Mouse (Mus musculus): Measurements from ENCODE around the gene Gpc5.

The Gpc5 gene

GRCm38 (mm10) chr14:115500794-115501193, 408.8 kb downstream of the Gpc5 start:
- in situ Hi-C loops (cut with MseI, MboI), result no loop called here

DNA sequence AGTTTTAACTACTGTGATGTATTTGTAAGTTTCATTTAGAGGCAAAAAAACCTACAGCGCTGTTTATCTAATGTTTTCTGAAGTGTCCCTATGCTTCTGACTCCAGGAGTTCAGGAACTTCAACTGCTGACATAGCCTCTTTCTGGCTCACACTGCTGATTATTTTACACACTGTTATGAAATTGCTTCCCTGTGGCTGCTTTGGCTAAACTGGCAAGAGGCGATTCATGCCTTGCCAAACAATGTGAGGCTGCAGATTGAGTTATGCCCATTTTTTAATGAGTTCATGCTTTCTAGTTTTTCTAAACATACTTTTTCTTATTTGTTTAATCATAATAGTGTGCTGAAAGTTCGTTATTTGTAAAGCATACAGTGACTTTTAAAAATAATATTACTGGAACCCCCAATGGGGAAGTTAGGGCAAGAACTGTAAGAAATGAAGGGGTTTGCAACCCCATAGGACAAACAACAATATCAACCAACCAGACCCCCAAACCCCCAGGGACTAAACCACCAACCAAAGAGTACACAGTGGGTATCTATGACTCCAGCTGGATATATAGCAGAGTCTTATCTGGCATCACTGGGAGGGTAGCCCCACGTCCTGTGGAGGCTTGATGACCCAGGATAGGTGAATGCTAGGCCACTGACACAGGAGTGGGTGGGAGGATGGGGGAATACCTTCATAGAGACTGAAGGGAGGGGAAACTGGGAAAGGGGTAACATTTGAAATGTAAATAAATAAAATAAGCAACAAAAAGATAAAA, 454.7 kb downstream of the Gpc5 start:
- in situ Hi-C loops (cut with MseI, MboI), result no loop called here

DNA sequence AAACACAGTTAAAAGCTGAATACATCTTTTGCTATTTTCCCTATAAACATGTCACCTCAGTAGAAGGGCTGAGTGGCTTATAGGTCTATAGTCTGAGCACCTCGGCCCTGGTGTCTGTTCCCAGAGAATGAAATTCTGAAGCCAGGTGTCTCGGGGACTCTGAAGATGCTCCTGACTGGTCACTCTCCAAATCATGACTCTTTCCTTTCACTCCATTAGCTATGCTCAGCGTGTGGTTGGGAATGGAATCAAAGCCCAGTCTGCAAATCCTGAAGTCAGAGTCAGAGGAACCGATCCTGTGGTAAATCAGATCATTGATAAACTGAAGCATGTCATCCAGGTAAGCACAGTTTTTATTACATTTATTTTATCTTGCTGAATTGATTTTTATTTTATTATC, 460.0 kb downstream of the Gpc5 start:
- in situ Hi-C loops (cut with MseI, MboI), result no loop called here

GRCm38 (mm10) chr14:115580466-115581255, 488.6 kb downstream of the Gpc5 start:
- in situ Hi-C loops (cut with MseI, MboI), result no loop called here

DNA sequence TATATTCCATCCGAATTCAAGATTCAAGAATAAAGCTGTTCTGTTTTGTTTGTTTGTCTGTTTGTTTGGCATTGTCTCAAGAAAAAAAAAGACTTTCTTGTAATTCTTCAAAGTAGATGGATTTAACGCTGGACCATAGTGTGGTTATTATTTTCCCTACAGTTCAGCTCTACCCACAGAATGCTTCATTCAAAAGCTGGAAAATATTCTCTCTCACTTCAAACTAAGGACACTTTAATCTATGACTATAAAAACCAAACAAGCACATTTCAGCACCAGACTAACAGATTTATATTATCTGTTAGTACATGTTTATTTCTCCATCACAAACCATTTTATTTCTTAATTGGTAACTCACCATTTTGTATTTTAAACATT, 489.2 kb downstream of the Gpc5 start:
- in situ Hi-C loops (cut with MseI, MboI), result no loop called here

DNA sequence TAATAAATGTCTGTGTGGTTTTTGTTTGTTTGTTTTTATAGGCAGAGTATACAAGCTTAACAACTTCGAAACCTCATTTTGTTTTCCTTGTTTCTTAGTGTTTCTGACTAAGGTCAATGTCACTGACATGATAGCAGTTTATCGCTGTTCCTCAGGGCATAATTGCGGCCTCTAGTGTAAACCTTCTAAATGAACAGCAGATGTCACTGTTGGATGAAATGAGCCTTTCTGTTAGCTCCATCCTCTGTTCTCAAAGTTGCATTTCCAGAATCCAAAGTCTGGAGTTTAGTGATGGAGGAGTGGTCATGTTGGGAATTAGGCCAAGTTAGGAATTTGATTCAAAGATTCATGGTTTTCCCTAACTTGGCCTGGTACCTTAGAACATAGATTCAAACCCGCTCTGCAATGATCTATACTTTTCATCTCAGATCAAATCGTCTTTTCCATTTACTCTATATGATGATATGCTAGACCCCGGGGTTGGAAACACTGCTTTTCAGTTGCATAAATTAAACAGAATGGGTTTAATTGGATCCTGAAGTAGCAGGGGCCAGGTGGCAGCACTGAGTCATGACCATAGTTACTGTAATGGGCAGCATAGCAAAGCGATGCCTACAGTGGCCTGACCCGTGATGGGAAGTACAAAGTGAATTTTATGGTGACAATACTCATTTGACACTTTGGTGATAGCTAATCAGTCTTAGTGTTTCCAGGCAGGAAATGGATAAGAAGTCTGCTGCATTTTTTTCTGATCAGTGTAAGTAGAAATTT, 508.4 kb downstream of the Gpc5 start:
- in situ Hi-C loops (cut with MseI, MboI), result no loop called here

DNA sequence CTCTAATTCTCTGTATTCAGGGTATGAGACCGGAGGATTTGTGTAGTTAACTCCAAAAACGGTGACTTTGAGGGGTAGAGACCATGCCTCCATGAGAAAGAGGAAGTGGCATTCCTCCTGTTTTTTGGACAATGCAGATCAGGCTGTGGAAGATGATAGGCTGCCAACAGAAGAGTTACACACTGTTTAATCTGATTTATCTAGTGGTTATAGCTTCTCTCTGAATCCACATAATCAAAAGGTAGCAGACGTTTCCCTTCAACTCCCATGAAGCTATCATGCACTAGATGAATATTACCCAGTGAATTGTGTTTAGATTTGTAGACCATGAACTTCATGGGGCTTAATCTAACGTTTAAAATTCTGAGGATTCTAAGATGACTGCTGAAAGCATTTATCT, 522.1 kb downstream of the Gpc5 start:
- in situ Hi-C loops (cut with MseI, MboI), result no loop called here

GRCm38 (mm10) chr14:115616305-115616704, 524.3 kb downstream of the Gpc5 start:
- in situ Hi-C loops (cut with MseI, MboI), result no loop called here

DNA sequence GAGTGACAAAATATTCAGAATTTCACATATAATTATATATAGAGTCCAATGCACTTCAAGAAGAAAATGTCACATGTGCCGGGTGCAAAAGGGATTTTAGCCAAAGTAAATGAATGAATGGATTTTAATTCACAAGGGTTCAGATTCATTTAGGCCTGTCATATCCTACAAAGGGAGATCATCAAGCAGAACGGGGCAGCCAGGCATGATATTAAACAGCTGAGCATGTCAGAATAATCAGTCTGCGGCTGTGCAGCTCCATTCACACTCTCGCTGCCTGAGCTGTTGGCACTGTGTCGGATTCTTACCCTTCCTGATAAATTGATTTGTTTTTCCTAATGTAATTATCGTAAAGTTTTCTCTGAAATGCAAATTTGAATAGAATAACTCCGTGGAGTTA, 524.8 kb downstream of the Gpc5 start:
- in situ Hi-C loops (cut with MseI, MboI), result no loop called here

DNA sequence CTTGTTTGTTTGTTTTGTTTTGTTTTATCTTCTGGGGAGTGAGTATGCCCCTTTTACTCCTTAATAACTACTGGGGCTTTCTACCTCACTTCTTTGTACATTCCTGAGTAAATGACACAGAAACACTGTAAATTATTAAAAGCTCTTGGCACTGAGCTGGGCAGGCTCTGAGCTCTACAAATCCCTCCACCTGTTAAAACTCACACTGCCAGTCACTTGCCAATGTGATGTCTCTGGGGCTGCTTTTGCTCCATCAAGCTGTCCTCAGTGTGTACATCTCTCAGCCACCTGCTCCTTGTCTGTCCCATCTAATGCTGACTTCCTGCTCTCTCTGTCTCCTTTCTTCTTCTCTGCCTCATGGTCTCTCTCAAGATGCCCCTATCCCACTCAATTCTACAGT, 528.5 kb downstream of the Gpc5 start:
- in situ Hi-C loops (cut with MseI, MboI), result no loop called here

DNA sequence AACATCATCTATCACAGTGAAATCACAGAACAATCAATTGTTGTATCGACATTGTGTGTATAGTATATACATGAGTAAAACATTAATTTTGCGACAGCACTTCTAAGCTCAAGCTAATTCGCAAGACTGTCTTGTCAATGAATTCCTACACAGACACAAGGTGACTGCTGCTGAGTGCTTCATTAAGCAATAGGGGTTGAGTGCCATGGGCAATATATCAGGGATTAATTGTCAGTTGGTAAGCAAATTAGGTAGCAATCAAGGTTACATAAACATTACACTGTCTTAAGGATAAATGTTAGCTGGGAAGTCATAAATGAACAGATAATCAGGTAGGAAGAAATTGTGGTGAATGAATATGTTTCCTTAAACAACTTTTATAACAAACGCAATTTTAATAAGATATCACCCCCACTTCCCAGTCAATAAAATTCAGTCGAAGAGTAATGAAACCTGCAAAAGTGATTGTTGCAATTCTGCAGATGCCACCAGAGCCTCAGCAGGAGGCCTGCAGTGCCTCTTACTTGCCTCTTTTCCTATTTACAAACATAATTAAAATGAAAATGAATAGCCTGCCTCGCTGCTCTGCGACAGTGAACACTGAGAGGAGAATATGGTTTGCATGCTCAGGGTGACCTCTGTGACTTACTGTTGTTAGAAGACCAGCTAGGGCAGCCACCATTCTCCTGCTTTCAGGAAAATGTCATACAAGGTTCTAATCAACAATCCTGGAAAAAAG, 539.3 kb downstream of the Gpc5 start:
- in situ Hi-C loops (cut with MseI, MboI), result no loop called here

- in situ Hi-C loops (cut with MseI, MboI), result no loop called here
These were observed 541.3 kb downstream of the Gpc5 start for GRCm38 (mm10) chr14:115633311-115633710.

DNA sequence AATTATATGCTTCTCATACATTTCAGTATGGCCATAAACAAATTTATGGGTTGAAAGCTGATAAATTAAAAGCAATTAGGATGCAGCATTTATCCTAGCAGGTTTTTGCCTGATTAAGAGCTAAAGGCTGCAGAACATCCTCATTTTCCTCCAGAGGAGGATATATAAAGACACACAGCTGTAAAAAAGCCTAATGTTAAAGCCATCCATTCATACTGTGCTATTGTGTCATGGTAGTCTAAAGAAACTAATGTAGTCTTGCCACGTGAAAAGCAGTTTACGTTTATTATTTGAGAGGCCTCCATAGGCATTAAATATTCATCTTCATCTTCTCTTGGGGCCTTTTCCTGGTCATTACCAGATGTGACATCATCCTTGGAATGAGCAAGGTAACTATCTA, 587.9 kb downstream of the Gpc5 start:
- in situ Hi-C loops (cut with MseI, MboI), result no loop called here

- in situ Hi-C loops (cut with MseI, MboI), result no loop called here
These were observed 654.0 kb downstream of the Gpc5 start for GRCm38 (mm10) chr14:115746013-115746412.

DNA sequence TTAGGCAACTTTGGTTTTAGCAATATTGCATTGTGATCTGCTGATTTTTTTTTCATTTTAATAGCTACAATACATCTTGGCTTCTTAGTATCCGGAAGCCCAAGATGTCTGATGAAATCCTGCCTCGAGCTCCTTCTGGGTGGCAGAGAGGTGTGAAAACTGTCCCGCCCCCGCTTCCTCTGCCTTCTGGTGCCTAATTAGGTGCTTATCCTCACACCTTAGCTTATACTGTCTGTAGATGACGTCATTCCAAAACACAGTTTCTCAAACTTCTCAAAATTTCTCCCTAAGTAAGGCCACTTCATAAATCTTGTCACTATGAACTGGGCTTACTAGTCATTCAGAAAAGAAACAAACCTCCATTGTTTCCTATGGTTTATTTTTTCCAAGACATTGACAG, 668.2 kb downstream of the Gpc5 start:
- in situ Hi-C loops (cut with MseI, MboI), result no loop called here

- in situ Hi-C loops (cut with MseI, MboI), result no loop called here
These were observed 687.6 kb downstream of the Gpc5 start for GRCm38 (mm10) chr14:115779382-115780177.

GRCm38 (mm10) chr14:115804751-115805150, 712.7 kb downstream of the Gpc5 start:
- in situ Hi-C loops (cut with MseI, MboI), result no loop called here

DNA sequence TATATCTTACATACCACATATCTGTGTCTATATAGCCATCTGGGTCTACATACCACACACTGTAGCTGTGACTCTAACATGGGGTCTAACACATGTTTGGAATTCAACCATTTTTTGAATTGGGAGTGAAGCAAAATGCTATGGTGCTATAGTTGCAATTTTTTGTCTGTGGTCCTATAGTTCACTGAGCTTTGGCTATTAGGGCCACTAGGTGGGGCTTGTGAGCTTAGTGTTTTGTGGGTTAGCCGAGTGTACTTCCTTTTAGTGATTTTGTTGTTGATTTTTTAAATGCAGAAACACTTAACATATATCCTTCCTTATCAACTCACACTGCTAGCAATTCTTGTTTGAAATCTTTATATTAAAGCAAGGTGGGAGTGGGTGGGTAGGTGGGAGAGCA, 727.0 kb downstream of the Gpc5 start:
- in situ Hi-C loops (cut with MseI, MboI), result no loop called here

DNA sequence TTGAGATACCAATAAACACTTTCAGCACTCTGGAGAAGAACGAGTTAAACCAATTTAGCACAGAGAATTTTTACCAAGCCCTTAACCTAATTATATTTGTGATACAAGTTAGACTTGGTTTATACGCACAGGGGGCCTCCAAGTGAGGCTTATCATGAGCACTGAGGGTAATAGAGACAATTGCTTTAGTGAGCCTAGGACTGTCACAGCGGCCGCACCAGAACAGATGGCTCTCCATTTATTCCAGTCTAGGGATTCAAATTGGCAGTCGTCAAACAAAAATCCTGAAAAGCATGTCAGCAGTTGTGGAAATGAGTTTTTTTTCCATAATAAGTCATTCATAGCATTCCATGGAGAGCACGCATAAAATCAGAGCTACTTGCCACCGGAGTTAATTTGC, 729.6 kb downstream of the Gpc5 start:
- in situ Hi-C loops (cut with MseI, MboI), result no loop called here

DNA sequence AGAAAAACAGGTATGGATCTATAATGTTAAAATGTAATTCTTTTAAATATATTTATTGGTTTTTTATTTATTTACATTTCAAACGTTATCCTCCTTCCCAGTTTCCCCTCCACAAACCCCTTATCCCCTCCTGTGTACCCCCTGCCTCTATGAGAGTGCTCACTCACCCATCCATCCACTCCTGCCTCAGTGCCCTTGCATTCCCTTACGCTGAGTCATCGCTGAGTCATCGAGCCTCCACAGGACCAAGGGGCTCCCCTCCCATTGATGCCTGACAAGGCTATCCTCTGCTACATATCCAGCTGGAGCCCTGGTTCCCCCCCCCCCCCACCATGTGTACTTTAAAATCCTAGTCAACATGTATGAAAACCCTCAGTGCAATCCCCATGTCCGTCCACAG, 738.5 kb downstream of the Gpc5 start:
- in situ Hi-C loops (cut with MseI, MboI), result no loop called here

GRCm38 (mm10) chr14:115831219-115831755, 739.3 kb downstream of the Gpc5 start:
- in situ Hi-C loops (cut with MseI, MboI), result no loop called here

All from mouse trophoblast stem cell (cell line).